Mouse (Mus musculus): ENCODE results near the gene Olfr721-ps1. TPM values are rescaled to one million over a fixed set of nuclear protein-coding genes. Genes with fewer than 3 reads are reported as not detected.

Olfr721-ps1 gene
- not detected in 3 replicates for total RNA-seq (2017)

DNA sequence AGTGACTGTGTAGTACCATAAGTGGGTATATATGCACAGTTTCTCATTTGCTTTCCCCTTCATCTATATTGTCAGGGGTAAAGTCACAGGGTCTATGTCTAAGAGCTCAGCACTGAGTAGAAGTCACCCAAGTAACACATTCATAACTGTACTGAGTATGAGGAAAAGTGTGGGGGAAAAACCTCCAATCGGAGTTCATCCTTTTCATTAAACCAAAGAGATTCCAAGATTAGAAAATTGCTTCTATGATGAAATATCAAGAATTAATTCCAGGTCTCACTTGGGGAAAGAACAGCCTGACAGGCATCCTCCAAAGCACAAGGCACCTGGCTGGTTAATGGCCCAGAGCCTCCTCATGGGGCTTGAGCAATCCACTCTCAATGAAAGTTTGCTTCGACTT lies at the start of gene Olfr721-ps1:
Gene Olfr721-ps1, plus strand, starts transcription at position 301 of the 400 bp plus-strand sequence.
- no peak for ATAC-seq (replicated peaks; ENCODE audit: insufficient number of reproducible peaks, low FRiP score, low TSS enrichment, poor library complexity, severe bottlenecking)

DNA sequence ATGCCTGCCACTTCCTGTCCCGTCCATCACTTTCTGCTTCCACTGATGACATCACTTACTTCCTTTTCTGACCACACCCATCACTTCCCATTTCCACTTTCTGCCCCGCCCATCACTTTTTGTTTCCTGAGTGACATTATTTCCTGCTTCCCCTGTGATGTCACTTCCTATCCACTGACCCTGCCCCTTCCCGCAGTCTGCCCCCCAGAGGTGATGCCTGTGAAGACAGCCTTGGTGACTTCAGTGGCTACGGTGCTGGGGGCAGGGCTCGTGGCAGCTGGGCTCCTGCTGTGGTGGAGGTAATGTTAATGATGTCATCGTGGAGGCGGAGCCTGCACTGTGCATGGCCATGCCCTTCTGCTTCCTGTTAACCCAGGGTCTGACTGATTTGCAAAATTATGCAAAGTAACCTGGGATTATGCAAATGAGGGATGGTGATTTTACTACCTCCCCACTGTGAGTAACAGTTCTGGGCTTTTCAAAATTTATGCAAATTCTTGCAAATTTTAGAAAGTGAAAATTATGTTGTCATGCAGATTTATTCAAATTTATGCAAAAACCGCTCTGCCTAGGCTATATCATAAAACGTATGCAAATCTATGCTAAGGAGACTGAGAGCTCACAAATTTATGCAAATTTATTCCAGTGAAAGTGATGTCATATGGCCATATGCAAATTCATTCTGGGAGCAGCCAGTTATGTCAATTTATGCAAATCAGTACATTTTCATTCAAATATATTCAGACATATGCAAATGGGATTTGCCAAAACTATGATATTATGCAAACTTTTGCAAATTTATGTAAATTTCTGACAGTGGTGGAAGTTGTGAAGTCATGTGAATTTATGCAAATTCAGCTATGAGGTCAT lies 49.1 kb upstream of the Olfr721-ps1 start:
- ATAC-seq (replicated peaks; ENCODE audit: insufficient number of reproducible peaks, low FRiP score, low TSS enrichment, poor library complexity, severe bottlenecking) = peak; percentile 2; the same call in 1 of the 2 replicates

DNA sequence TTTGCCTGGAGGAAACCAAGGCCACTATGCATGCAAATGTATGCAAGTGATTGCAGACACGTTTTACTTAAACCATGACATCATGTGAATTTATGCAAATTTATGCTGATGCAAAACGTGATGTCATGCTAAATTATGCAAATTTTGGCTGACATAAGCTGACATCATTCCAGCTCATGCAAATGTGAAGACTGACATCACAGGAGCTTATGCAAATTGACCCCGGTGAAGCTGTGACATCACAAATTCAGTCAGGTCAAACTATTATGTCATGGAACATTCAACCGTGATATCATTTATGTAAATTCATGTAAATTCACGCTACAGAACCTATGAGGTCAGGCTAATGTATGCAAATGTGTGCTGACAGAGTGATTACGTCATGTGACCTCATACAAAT lies 48.5 kb upstream of the Olfr721-ps1 start:
- no peak for ATAC-seq (replicated peaks; ENCODE audit: insufficient number of reproducible peaks, low FRiP score, low TSS enrichment, poor library complexity, severe bottlenecking)

DNA sequence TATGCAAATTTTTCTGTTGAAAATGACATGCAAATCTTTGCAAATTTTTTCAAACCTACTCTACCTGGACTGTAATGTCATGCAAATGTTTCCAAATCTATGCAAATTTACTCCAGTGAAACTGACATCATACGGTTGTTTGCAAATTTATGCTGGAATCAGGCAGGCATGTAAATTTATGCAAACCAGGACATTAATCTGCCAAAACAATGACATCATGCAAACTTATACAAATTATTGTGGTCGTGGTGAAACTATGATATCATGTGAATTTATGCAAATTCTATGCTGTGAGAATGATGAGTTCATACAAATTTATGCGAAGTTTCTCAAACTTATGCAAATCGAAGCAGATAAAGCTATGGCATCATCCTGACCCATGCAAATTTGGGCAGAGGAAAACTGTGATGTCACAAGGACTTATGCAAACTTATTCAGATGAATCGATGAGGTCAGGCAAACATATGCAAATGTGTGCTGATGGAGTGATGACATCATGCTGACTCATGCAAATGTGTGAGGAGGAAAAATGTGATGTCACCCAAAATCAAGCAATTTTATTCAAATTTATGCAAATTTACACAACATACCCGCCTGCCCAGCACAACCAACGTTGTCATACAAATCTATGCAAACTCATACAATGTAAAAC lies 47.9 kb upstream of the Olfr721-ps1 start:
- no peak for ATAC-seq (replicated peaks; ENCODE audit: insufficient number of reproducible peaks, low FRiP score, low TSS enrichment, poor library complexity, severe bottlenecking)

DNA sequence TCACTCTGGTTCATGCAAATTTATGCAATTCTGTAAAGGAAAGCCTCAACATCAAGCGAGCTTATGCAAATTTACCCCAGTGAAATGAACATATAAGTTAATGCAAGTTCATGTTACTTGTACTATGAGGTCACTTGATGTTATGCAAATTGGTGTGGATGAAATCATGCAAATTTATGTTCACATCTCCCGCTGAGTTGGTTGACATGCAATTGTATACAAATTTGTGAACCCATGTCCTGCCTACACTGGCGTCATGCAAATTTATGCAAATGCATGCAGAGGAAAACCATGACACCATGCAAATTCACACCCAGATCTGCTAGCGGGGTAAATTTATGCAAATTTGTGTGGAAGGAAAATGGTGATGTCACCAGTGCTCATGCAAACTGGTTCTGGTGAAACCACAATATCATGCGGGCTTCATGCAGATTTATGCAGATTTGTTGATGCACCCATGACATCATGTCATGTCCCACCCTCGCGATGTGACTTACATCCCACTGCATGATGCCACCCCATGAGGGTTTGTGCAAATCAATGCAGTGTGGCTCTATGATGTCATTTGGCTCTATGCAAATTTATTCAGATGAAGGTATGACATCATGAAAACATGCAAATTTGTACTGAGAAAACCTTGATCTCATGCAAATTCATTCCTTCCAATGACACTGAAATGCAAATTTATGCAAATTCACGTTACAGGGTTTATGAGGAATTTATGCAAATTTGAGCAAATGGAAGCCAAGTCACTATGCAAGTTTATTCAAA lies 47.2 kb upstream of the Olfr721-ps1 start:
- ATAC-seq (replicated peaks; ENCODE audit: insufficient number of reproducible peaks, low FRiP score, low TSS enrichment, poor library complexity, severe bottlenecking) = no peak

DNA sequence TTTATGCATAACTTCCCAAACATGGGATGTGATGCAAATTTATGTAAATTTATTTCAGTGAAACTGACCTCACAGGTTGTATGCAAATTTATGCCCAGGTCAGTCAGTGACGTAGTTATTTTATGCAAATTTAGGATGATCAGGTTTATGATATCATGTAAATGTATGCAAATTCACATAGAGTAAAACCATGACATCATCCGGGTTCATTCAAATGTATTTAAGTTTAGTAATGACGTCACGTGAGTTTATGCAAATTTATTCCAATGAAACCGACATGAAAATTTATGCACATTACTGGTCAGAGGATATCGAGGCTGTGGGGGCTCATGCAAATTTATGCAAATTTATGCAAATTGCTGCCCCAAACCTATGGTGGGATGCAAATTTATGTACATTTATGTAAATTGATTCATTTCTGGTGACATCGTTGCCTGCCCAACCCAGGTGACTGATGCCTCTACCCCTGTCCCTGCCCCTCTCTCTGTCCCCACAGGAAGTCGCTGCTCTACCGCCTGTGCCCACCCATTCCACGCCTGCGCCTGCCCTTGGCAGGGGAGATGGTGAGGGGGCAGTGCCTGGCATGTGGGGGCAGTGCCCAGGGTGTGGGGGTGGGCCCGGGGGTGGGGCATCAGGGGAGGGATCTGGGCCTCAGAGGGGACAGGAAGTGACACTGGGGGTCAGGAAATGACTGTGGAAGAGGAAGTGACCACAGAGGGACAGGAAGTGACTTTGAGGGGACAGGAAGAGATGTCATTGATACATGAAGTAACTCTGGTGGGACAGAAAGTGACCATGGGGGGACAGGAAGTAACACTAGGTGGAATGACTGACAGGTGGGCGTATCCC lies 46.4 kb upstream of the Olfr721-ps1 start:
- ATAC-seq (replicated peaks; ENCODE audit: insufficient number of reproducible peaks, low FRiP score, low TSS enrichment, poor library complexity, severe bottlenecking) = 0 out of 2 replicates have a peak, but pooled peaks have one; percentile 14

DNA sequence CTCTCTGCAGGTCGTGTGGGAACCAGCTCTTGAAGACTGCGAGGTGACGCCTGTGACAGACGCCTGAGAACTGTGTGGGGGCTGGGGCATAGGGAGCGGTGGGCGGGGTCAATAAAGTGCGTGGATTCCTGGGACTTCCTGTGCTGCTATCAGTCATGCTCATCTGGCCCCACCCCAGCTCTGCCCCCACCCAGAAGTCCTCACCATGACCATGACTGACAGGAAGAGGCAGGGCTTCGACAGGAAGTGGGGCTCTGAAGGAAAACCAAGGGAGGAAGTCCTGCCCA lies 45.8 kb upstream of the Olfr721-ps1 start:
- ATAC-seq (replicated peaks; ENCODE audit: insufficient number of reproducible peaks, low FRiP score, low TSS enrichment, poor library complexity, severe bottlenecking) = no peak

DNA sequence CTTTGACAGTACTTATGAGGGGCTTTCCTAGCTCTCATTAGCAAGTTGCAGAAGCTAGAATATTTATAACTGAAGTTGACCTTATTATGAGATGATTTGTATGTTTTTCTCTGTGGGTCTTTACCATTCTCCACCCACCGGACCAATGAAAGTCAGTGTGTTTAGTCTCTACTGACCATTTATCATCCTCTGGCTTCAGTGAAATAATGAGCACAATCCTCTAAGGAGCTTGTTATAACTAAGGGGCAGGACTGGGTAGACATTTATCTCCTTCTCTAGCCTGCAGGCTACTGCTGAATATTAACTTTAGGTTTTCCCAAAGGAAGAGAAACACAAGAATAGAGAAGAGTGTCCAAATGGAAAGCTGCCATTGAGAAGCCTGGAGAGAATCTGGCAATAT lies 5.6 kb upstream of the Olfr721-ps1 start:
- no peak for ATAC-seq (replicated peaks; ENCODE audit: insufficient number of reproducible peaks, low FRiP score, low TSS enrichment, poor library complexity, severe bottlenecking)

DNA sequence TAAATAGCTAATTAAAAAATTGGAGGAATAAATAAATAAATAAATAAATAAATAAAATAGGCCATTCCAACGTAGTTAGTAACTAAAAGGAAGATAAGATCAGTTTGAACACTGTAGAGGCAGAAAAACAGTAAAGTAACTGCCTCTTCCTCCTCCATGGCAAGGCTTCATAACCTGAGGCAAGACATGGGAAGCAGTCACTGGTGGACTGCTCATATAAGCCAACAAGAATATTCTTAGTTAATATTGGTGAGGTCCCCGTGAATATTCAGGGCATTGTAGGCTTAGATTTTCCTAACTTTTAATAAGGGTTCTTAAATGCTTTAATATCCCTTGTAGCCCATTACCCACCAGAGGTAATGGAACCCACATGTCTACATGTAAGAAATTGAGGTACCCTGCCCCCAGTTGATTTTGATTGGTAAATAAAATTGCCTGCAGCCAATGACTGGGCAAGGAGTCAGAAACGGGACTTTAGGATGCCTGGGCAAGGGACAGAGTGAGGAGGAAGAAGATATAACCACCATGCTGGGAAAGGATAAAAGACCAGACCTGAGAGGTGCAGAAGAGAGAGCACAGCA lies 35.1 kb downstream of the Olfr721-ps1 start:
- no peak for ATAC-seq (replicated peaks; ENCODE audit: insufficient number of reproducible peaks, low FRiP score, low TSS enrichment, poor library complexity, severe bottlenecking)

Other genes with a start within 250 kb of the Olfr721-ps1 start
- gene Olfr720, start 214.5 kb upstream of the Olfr721-ps1 start, total RNA-seq (2017) = 0.43 TPM in 1 of 3 replicates, not detected in the others
- not detected in 3 replicates for gene Olfr31, start 78.5 kb upstream of the Olfr721-ps1 start, total RNA-seq (2017)
- 2.8 to 16.0 TPM (median 8.4 TPM) in 3 replicates for gene Il3ra, start 55.0 kb upstream of the Olfr721-ps1 start, total RNA-seq (2017)